Mouse (Mus musculus): ENCODE results near the gene Nfatc4.

The Nfatc4 gene

GRCm38 (mm10) chr14:55822991-55823762, at the start of gene Nfatc4:
Gene Nfatc4, plus strand, starts transcription at chr14:55823144.
- DNase-seq (ENCODE audit: low read depth, low spot score), result peak; percentile 81

- no peak for DNase-seq (ENCODE audit: low read depth, low spot score)
Measured at GRCm38 (mm10) chr14:55776711-55777110, 46.2 kb upstream of the Nfatc4 start.

GRCm38 (mm10) chr14:55777176-55777575, 45.8 kb upstream of the Nfatc4 start:
- DNase-seq (ENCODE audit: low read depth, low spot score), result no peak

DNA sequence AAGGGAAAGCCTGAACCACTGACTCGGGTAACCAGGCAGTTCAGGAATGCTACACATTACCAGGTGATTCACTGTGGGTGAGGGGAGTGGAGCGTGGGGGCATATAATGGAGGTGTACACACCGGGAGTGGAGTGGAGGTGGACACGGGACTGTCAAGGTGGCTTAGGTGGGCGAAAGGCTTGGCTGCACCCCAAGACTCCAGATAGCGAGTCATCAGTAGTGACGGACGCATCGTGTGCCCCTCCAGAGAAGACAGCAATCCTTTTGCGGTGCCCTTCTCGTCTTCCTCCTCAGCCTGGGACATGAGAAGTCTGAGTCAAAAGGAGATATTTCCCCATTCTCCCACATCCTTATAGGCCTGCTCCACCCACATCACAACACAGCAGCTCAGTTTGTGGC, 45.1 kb upstream of the Nfatc4 start:
- no peak for DNase-seq (ENCODE audit: low read depth, low spot score)

GRCm38 (mm10) chr14:55778686-55779085, 44.3 kb upstream of the Nfatc4 start:
- DNase-seq (ENCODE audit: low read depth, low spot score), result no peak

DNA sequence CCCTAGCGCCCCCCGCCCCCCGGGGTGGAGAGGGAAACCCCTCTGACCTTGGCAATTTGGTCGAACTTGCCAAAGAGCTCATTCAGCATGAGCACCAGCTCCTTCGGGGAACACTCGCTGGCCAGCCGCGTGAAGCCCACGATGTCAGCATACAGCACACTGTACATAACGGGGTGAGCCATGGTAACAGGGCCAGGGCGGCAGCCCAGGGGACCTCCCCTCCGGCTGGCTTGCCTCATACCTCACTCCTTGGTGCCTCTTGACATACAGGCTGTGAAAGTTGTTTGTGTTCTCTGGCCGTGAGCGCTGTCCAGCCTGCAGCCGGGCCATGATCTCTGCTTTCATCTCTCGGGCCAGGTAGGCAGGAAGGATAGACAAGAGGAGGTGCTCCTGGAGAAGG, 43.3 kb upstream of the Nfatc4 start:
- DNase-seq (ENCODE audit: low read depth, low spot score), result no peak

GRCm38 (mm10) chr14:55780736-55781135, 42.2 kb upstream of the Nfatc4 start:
- no peak for DNase-seq (ENCODE audit: low read depth, low spot score)

- peak; percentile 84 for DNase-seq (ENCODE audit: low read depth, low spot score)
Measured at GRCm38 (mm10) chr14:55781310-55781709, 41.6 kb upstream of the Nfatc4 start.

GRCm38 (mm10) chr14:55782361-55782960, 40.5 kb upstream of the Nfatc4 start:
- DNase-seq (ENCODE audit: low read depth, low spot score), result no peak

GRCm38 (mm10) chr14:55783171-55783957, 39.6 kb upstream of the Nfatc4 start:
- peak; percentile 68 for DNase-seq (ENCODE audit: low read depth, low spot score)

DNA sequence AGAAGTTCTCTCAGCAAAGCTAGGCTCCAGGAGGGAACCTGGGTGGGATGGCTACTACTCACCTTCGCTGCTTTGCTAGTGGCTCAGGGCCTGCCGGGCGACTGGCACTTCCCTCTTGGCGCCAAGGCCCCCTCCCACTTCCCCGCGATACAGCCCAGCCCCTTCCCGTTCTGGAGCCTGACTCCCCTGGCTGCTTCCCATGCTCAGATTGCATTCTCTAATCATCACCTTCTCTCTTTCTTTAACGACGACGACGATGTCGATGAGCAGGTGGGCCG, 39.0 kb upstream of the Nfatc4 start, which contains the start of gene Adcy4:
Gene Adcy4, minus strand, starts transcription at position 138 of the 278 bp plus-strand sequence.
- DNase-seq (ENCODE audit: low read depth, low spot score), result no peak

DNA sequence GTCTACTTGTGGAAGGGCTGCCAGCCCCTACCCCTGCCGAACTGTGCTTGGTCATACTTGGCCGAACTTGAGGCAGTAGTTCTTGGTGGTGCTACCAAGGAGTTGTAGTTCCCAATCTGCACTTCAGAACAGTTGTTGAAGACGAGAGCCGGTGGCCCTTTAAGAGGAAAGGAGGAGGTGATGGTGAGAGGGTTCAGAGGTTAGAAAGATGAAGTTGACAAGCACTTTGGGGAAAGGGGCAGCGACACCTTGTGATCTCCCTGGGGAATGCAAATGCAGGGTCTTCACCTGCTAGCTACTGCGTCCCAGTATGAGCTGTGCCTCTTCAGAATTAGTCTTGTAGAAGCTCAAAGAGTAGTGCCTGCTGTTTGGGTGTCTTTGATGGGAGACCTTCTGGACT, 37.7 kb upstream of the Nfatc4 start:
- no peak for DNase-seq (ENCODE audit: low read depth, low spot score)

DNA sequence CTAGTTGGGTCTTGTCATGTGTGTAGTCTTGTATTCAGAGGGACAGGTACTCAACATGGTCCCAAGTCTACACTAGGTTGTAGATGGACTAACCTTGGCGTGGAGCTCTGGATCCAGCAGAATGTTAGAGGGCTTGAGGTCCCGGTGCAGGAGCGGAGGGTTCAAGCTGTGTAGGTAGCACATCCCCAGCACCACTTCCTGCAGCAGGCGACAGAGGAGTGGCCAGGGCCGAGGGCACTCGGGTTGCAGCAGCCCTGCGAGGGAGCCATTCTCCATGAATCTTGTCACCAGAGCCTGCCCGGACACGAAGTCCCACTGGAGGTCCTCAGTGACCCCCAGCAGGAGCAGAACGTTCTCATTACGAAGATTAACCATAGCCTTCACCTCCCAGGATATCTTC, 35.2 kb upstream of the Nfatc4 start:
- no peak for DNase-seq (ENCODE audit: low read depth, low spot score)

- DNase-seq (ENCODE audit: low read depth, low spot score), result peak; percentile 35
Measured at GRCm38 (mm10) chr14:55788256-55789050, 34.5 kb upstream of the Nfatc4 start, which contains the start of gene Ripk3. Gene Ripk3, minus strand, starts transcription at chr14:55788865.

DNA sequence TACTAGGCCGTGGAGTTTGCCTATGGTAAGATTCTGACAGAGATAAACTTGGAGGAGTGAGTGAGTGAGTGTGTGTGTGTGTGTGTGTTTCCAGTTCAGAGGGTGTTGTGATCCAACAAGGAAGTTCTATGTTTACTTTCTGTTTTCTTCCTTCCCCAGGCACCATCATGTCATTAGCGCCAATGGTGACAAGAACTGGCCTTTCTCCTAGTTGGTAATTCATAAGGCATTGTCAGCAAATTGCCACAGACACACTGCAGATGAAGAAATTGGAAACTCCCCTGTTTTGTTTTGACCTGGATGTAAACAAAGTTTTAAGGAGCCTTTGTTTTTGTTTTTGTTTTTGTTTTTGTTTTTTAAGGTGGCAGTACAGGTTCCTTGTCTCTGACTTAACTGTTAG, 29.5 kb upstream of the Nfatc4 start:
- no peak for DNase-seq (ENCODE audit: low read depth, low spot score)

DNA sequence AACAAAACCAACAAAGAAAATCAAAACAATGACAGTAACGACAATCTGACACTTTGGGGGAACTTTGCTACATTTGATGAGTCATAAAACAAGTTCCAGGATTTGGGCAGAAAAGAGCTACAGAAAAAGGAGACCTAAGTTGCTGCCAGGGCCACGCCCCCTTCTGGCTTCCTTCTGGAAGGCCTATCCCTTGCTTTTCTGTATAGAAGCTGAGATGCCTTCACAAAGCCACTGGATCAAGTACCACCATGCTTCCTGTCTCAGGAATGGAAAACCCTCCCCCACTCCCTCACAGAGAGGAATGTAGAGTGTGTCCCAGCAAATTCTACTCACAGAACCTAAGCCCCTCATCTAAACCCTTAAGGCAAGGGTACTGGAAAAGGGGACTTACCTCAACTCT, 29.0 kb upstream of the Nfatc4 start:
- DNase-seq (ENCODE audit: low read depth, low spot score), result peak; percentile 85

DNA sequence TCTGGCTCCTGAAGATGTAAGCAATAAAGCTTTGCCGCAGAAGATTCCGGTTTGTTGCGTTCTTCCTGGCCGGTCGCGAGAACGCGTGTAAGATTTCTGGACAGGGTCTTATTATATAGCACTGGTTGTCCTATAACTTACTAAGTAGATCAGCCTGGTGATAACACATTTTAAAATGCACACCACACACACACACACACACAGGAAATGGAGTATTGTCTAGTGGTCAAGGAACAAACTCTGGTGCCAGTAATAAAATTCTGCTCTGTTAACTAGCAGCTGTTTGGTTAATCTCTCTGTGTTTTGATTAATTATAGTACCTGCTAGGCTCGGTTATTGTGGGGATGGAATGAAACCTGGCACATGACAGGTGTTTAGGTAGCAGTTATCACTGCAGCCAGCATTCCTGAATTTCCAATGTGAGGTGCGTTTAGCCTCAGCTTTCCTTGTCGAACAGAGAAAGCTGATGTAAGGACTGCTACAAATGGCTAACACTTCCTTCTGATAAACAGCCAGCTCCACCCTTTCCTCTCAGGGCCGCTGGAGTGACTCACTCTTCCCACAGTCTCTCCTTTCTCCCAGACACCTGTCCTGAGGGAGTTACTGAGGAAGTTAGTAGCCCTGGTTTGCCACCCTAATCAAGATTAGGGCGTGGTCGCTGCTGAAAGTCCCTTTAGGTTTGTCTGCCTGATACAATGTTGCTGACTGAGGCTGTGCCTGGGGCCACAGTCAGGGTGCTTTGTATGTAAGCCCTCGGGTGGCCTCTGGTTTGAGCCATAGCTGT, 27.4 kb upstream of the Nfatc4 start:
- DNase-seq (ENCODE audit: low read depth, low spot score), result peak; percentile 84

DNA sequence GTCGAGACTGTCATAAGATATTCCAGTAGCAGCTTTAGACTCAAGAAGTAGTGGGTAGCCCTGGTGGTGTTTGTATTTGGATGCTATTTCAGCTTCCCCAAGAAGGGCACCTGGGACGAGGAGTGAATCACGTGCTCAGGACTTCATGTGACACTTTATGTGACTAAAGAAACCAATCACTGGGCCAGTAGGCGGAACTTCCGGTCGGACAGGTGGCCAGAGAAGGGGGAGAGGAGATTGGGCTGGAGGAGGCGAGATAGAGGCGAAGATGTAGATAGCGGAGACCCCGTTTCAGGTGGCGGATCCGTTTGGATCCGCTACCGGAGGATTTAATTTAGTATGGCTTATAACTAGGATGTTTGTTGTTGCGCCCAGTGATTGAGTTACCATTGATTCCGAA, 8.1 kb upstream of the Nfatc4 start:
- DNase-seq (ENCODE audit: low read depth, low spot score), result no peak

GRCm38 (mm10) chr14:55815310-55815751, 7.6 kb upstream of the Nfatc4 start:
- peak; percentile 68 for DNase-seq (ENCODE audit: low read depth, low spot score)

DNA sequence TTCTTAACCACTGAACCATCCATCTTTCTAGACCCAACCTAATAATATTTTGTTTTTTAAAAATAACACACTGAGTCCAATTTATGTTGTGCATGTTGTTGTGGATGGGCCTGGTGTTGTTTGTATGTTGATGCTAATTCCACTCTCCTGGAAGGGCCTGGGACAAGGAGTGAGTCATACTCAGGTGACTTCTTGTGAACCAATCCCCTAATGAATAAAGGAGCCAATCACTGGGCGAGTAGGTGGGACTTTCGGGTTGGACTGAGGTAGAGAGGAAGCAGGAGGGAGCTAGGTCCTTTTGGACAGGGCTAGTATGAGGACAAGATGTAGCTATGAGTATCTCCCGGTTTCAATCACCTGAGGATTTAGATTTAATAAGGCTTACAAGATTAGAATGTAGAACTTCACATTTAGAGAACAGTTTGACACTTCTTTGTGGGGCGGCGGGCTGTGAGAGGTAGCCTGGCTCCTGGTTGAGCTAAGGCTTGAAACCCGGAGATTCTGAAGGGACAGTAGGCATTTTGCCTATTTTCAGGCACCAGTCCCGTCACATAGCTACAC, 3.0 kb upstream of the Nfatc4 start:
- DNase-seq (ENCODE audit: low read depth, low spot score), result no peak

DNA sequence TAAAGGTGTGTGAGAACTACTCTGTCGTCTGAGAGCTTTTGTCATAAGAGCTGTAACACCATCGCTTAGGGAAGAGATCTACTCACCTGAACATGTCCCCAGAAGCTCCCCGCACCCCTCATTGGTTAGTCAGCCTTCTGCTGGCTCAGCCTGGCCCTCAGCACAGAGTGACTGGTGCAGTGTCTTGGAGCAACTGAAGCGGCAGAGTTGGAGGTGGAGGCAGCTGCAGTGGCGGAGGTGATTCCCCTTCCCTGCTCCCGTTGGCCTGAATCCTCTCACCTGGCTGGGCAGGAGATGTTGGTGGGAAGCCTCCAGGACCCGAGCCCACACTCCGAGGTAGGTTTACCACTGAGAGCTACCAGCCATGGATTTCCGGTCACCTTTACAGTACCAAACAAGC, 2.4 kb upstream of the Nfatc4 start:
- DNase-seq (ENCODE audit: low read depth, low spot score), result no peak

Measured in 3T3-L1 (cell line).